Mouse (Mus musculus): ENCODE data around the gene Cdh13.

The Cdh13 gene

GRCm38 (mm10) chr8:118283600-118284111 lies at the start of gene Cdh13:
Cdh13 (plus strand) TSS chr8:118283733.
- peak; percentile 89 to 93 for DNase-seq (ENCODE audit: low spot score in 2 of 2)

DNA sequence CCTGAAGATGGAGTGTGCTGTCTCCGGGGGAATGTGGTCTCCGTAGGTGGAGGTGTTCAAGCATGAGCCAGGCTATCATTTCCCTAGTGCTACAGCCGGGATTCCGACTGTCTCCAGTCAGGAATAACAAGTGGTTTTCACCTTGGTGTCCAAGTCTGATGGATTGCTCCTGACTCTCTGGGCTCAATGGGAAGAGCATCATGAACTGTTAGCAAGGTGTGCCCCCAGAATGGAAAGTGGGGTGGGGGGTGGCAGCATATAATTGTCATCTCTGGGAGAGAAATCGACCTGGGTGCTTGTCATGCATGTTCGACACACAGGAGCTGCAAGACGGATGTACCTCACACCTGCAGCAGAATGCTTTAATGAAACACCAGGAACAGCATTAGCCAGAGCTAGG lies 47.9 kb upstream of the Cdh13 start:
- DNase-seq (ENCODE audit: low spot score in 2 of 2), result no peak

GRCm38 (mm10) chr8:118237150-118237620 lies 46.3 kb upstream of the Cdh13 start:
- peak; percentile 67 to 74 for DNase-seq (ENCODE audit: low spot score in 2 of 2)

GRCm38 (mm10) chr8:118238156-118238555 lies 45.4 kb upstream of the Cdh13 start:
- DNase-seq (ENCODE audit: low spot score in 2 of 2), result no peak

- no peak for DNase-seq (ENCODE audit: low spot score in 2 of 2)
Observed at GRCm38 (mm10) chr8:118239186-118239585, 44.3 kb upstream of the Cdh13 start.

DNA sequence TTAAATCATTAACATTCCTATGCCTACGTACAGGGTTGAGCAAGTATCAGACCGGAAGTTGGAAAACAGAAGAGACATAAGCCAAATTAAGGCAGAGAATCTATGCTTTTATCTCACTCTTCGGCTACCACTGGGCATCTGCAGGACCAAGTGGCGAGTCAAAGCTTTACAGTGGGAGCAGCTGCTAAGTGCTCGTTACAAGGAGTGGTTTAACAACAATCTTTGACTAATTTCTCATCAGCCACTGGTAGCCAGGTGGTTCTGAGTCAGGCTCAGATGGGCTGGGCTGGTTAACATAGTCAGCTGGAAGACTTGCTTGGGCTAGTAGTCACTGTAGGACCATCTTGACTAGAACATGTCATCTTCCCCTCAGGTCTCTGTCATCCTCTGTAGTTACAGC lies 34.2 kb upstream of the Cdh13 start:
- DNase-seq (ENCODE audit: low spot score in 2 of 2), result no peak

DNA sequence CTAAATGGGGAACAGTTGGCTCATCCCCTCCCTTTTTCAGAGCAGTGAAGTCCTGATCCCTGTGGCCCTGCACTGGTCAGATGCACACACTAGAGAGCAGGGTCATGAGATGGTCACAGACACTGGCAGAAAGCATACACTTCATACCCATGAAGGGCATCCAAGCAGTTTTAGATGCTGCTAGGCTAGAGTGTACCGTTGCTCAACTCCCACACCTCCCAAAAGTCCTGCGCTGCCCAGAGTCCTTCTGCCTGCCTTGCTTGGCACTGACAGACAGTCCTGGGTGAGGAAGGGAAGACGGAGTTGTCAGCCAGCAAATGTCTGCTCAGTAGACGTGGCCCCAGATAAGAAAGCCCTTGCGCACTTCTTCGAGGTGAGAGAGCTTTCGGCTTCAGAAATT lies 33.6 kb upstream of the Cdh13 start:
- no peak for DNase-seq (ENCODE audit: low spot score in 2 of 2)

- DNase-seq (ENCODE audit: low spot score in 2 of 2), result no peak
Observed at GRCm38 (mm10) chr8:118263117-118263516, 20.4 kb upstream of the Cdh13 start.

DNA sequence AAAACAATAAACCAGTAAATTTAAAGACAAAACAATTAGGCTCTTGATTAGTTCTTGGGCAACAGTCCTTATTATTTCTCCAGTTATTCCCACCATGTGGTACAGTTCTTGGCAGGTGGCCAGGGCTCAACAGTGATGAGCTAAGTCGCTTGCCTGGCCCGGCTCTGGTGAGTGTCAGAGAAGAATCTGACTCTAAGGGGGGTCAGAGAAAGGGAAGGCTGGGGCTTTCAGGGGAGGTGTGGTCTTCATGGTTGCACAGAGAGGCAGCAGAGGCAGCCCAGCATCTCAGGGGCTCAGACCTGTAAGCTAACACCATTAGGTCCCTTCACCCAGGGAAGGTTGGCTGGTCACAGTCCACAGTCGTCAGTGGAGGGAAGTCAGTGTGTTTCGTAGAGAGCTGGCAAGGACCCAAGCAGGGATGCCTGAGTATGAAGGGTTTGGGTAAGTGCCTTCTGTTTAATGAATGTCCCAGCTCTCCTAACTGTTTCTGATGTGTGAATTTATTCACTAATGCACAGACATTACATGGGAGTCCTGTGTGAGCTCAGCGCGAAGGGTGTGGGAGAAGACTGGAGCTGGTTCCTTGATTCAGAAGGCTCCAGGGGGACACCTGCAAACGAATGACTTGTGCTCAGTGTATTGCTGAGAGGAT lies 12.7 kb upstream of the Cdh13 start:
- DNase-seq (ENCODE audit: low spot score in 2 of 2), result peak; percentile 66 to 74

GRCm38 (mm10) chr8:118272493-118272892 lies 11.0 kb upstream of the Cdh13 start:
- no peak for DNase-seq (ENCODE audit: low spot score in 2 of 2)

DNA sequence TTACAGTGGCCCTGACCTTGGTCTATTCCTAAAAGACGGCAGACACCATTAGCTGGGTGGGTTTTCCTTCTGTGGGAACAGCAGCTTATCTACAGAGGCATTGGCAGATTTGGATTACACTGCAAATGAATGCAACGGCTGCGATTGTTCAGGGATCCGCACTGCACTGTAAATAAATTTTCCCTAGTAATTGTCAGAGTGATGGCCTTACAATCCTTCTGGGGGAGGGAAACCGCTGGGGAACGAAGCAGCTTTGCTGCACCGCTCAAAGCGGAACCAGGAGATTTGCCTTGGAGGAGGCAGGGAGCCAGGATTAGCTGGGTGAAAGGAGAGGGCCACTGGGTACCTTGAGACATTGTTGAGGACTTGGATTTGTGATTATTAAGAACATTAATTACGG lies 9.3 kb upstream of the Cdh13 start:
- no peak for DNase-seq (ENCODE audit: low spot score in 2 of 2)

DNA sequence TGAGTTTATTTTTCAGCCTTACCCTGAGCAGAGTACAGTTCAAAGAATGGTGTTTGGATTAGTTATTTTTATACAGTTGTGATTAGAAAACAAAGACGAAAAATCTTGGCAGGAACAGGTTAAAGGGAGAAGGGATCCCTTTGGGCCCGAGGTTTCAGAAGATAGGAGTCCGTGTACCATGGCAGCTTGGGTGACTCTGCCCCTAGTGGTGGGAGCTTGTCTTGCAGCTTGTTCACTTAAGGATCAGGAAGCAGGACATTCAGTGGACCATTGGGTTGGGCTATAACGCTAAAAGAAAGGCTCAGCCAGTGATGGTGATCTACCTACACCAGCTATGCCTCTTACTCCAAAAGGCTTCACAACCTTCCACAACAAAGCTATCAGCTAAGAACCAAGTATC lies 8.8 kb upstream of the Cdh13 start:
- DNase-seq (ENCODE audit: low spot score in 2 of 2), result peak; percentile 66 to 86

DNA sequence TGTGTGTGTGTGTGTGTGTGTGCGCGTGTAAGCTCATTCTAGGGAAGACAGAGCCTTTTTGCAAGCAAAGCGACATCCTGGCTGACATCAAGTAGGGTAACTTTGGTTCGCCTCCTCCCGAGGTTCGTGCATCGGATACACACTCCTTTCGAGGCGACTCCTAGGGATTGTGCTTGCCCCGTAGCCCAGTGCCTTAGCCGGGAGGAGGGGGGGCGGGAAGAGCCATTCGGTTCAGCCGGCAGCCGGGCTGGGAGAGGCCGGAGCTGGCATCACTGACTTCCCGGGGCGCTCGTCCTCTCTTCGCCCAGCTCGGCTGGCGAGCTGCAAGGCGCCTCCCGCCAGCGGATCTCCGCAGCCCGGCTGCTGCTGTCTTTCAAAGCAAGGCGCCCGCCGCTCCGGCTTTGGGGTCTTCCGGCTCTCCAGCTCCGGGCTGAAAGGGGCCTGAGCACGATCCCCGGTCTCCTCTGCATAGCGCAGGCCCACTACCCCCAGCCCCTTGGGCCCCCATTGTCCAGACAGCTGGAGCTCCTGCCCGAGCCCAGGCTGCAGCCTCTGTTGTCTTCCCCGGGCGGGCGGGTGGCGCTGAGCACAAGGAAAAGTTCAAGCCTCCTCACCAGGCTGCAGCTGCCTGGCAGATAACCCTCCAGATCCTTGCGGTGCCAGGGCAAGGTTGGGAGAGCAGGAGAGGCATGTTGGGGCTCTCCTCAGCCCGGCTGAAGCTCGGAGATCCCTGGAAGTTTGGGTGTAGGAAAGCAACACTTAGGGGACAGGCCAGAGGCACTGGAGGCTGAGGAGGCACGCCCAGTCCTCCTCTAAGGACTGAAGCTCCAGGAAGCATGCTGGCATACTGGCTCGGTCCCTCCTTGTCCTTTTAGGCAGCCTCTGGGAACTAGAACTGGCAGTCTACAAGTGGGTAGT lies 838 bp downstream of the Cdh13 start:
- DNase-seq (ENCODE audit: low spot score in 2 of 2), result peak; percentile 53 to 58

DNA sequence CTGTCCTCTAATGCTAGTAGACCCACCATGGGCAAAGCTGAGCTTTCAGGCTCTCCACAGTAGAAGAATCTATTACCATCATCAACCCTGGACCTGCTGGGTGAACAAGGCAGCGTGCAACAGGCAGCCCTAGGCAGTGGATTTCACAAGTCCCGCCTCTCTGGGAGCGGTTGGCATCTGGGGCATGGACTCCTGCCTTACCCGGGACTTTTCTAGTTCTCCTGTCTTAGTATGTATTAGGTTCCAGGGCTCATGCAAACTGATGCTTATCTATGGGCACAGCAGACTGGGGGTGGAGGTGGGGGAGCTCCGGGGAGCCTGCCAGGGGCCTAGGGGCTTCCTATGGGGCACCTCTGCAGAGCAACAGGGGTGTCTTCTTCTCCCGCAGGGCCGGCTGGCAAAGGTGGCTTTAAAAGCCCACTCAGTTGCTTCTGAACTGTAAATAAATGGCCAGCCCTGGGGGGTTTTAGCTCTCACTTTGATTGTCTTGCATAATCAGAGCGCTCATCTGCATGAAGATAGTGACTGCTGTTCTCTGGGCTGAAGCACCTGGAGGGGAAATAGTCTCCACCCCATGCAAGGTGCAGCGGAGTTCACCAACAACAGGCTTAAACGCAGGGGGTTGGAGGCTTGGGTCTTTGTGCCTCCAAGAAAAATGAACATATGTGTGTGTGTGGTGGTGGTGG lies 2.2 kb downstream of the Cdh13 start:
- no peak for DNase-seq (ENCODE audit: low spot score in 2 of 2)

GRCm38 (mm10) chr8:118286282-118287180 lies 3.0 kb downstream of the Cdh13 start:
- DNase-seq (ENCODE audit: low spot score in 2 of 2), result no peak

DNA sequence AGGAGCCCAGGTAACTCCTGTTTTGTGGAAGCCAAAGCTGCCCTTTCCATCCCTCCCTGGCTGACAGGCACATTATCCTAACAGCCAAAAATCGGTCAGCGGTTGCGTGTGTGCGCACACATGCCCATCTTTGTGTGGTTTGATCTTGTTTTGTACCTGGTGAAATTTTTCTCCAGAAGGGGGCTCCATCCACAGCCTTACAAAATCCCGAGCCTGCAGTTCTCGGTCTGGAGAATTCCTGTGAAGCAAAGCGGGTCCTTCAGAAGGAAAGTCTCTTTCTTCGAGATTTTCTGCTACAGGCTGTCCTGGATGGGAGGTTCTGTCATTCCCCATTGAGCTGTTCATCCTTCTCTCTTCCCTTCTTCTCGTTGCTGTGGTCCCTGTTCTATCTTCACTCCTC lies 4.0 kb downstream of the Cdh13 start:
- peak; percentile 66 to 76 for DNase-seq (ENCODE audit: low spot score in 2 of 2)

DNA sequence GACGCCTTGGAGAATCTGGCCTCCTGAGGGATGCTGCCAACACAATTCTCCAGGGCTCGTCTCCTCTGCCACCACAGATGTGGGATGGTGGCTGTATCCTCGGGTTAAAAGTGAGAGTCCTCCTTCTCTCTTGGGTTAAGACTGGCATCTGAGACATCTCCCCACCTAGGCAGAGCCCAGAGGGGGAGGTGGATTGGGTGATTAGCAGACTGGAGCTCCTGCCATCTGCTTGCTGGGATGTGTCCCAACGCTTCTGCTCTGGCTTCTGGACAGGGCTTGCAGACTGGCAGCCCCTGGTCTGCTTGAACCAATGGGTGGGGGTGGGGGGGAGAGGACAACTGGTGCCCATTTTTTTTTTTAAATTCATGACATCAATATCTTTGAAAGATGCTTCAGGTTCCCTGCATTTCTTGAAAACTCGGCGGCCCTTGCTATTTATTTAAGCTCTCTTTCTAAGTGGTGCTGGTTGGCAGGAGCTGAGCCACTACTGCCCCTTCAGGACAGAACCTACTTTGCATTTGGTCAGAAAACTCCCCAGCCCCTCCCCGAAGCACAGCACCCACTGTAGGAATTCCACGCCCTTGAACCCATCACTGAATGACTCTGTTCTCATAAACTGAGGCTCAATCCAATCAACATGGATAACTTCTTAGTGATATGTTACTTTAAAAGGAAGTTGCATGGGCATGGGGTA lies 4.9 kb downstream of the Cdh13 start:
- DNase-seq (ENCODE audit: low spot score in 2 of 2), result no peak

DNA sequence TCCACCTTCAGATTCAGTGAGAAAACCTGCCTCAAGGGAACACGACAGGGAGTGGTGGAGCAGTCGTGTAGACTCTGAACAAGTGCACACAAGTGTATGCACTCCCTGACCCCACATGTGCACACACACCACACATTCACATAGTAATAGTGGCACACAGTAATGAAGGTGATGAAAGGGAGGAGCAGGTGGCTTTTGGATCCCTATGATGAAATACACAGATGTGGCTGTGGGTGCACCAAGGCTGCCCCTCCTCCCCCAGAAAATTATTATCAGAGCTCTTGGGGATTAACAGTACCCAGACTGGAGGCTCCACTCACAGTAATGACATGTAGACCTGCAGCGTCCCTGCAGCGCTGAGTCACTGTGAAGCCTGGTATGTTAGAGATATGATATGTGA lies 5.6 kb downstream of the Cdh13 start:
- no peak for DNase-seq (ENCODE audit: low spot score in 2 of 2)

- DNase-seq (ENCODE audit: low spot score in 2 of 2), result no peak
Observed at GRCm38 (mm10) chr8:118289525-118289924, 6.0 kb downstream of the Cdh13 start.

- DNase-seq (ENCODE audit: low spot score in 2 of 2), result no peak
Observed at GRCm38 (mm10) chr8:118290266-118290665, 6.7 kb downstream of the Cdh13 start.

- no peak for DNase-seq (ENCODE audit: low spot score in 2 of 2)
Observed at GRCm38 (mm10) chr8:118296477-118296876, 12.9 kb downstream of the Cdh13 start.
